Mouse (Mus musculus): ENCODE results near the gene Ern2. TPM values are rescaled to one million over a fixed set of nuclear protein-coding genes. Genes with fewer than 3 reads are reported as not detected.
A peak's percentile ranks its signal among the peaks of the same experiment; 100 is the strongest.

Ern2 gene
- polyA plus RNA-seq, 1 experiment from 2014 or later: 0.97 TPM

DNA sequence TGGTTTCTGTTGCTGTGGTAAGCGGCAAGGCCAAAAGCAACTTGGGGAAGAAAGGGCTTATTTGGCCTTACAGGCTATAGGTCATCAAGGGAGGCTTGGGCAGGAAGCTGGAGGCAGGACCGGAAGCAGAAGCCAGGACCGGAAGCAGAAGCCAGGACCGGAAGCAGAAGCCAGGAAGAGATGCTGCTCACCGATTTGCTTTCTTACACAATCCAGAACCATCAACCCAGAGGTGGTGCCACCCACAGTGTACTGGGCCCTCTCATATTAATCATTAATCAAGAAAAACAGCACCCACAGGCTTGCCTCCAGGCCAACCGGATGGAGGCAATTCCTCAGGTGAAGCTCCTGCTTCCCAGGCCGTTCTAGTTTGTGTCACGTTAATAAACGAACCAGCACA lies 10.8 kb upstream of the Ern2 start:
- no peak overlapping the region for H3K4me2 ChIP-seq
- H3K4me3 ChIP-seq: no peak overlapping the region
- H3K36me3 ChIP-seq: no peaks in the 10 kb centered on the region
- H3K9me3 ChIP-seq: peaks cover 4% of the 10 kb centered on the region; the same call in 1 of the 2 replicates
- H3K4me1 ChIP-seq (replicated peaks): no peaks in the 10 kb centered on the region
- WGBS: 87% methylated on average over 9 of the region's 9 CpGs
- no peak overlapping the region for H3K27ac ChIP-seq
- H3K27me3 ChIP-seq: no peaks in the 10 kb centered on the region
- no peak overlapping the region for H3K9ac ChIP-seq
- no peak for ATAC-seq (ENCODE audit: low FRiP score)

- no peak overlapping the region for H3K9ac ChIP-seq
- H3K4me3 ChIP-seq: no peak overlapping the region
- no peak overlapping the region for H3K4me2 ChIP-seq
- peaks cover 4% of the 10 kb centered on the region; the same call in 1 of the 2 replicates for H3K9me3 ChIP-seq
- H3K36me3 ChIP-seq: no peaks in the 10 kb centered on the region
- no peaks in the 10 kb centered on the region for H3K27me3 ChIP-seq
- no peak overlapping the region for H3K27ac ChIP-seq
- ATAC-seq (ENCODE audit: low FRiP score): no peak
- no peaks in the 10 kb centered on the region for H3K4me1 ChIP-seq (replicated peaks)
Measured at GRCm38 (mm10) chr7:122193919-122194318, 7.9 kb upstream of the Ern2 start.

DNA sequence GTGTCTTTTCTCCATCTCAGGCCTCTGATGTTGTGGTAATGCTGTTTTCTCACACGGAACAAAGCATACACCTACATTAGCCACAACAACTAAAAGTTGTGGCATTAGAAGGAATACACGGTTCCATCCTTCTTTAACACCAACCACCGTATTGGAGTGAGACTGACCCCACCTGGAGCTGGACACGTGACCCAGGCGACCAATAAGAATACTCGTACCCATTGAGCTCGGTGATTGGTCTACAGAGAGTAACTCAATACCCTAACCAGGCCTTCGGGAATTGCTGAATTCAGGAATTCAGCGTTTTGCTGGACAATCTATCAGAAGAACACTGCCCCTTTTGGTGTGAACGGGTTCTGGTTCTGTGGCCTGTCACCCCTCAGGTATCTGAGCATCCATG lies 5.1 kb upstream of the Ern2 start:
- peaks cover 4% of the 10 kb centered on the region; the same call in 1 of the 2 replicates for H3K9me3 ChIP-seq
- no peaks in the 10 kb centered on the region for H3K36me3 ChIP-seq
- WGBS: 63% methylated on average over 10 of the region's 10 CpGs
- H3K9ac ChIP-seq: no peak overlapping the region
- no peak overlapping the region for H3K27ac ChIP-seq
- no peak for ATAC-seq (ENCODE audit: low FRiP score)
- no peak overlapping the region for H3K4me3 ChIP-seq
- no peak overlapping the region for H3K4me2 ChIP-seq
- no peaks in the 10 kb centered on the region for H3K4me1 ChIP-seq (replicated peaks)
- no peaks in the 10 kb centered on the region for H3K27me3 ChIP-seq

DNA sequence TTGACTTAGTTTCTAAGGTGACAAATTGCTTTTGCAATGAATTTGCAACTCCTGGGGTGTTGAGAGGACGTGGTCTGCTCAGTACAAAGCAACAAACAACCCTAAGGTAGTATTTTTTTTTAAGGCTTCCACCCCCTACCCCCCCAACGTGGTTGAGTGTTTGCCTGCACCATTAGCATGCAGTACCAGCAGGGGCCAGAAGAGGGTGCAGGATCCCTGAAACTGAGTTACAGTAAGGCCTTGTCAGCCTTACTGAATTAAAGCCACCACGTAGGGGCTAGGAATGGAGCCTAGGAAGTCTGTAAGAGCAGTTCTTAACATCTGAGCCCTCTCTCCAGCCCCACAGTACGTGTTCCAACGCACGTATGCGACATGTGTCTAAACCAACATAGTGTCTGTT lies 3.5 kb upstream of the Ern2 start:
- H3K9ac ChIP-seq: no peak overlapping the region
- no peak overlapping the region for H3K4me3 ChIP-seq
- no peak overlapping the region for H3K4me2 ChIP-seq
- H3K9me3 ChIP-seq: peaks cover 4% of the 10 kb centered on the region; the same call in 1 of the 2 replicates
- H3K4me1 ChIP-seq (replicated peaks): 0 out of 2 replicates have a peak, but pooled peaks cover 4% of the 10 kb centered on the region
- WGBS: 33% methylated on average over 7 of the region's 7 CpGs
- no peak for ATAC-seq (ENCODE audit: low FRiP score)
- no peak overlapping the region for H3K27ac ChIP-seq
- no peaks in the 10 kb centered on the region for H3K36me3 ChIP-seq
- 0 out of 2 replicates have a peak, but pooled peaks cover 4% of the 10 kb centered on the region for H3K27me3 ChIP-seq

GRCm38 (mm10) chr7:122184569-122184968 lies 1.4 kb downstream of the Ern2 start:
- 79% methylated on average over 5 of the region's 5 CpGs for WGBS
- H3K4me3 ChIP-seq: no peak overlapping the region
- no peaks in the 10 kb centered on the region for H3K36me3 ChIP-seq
- H3K27me3 ChIP-seq: 0 out of 2 replicates have a peak, but pooled peaks cover 4% of the 10 kb centered on the region
- H3K9ac ChIP-seq: no peak overlapping the region
- no peak for ATAC-seq (ENCODE audit: low FRiP score)
- 0 out of 2 replicates have a peak, but pooled peaks cover 4% of the 10 kb centered on the region for H3K4me1 ChIP-seq (replicated peaks)
- no peak overlapping the region for H3K27ac ChIP-seq
- H3K9me3 ChIP-seq: no peaks in the 10 kb centered on the region
- H3K4me2 ChIP-seq: no peak overlapping the region

GRCm38 (mm10) chr7:122180720-122181119 lies 5.3 kb downstream of the Ern2 start:
- no peak overlapping the region for H3K4me3 ChIP-seq
- H3K9me3 ChIP-seq: no peaks in the 10 kb centered on the region
- no peaks in the 10 kb centered on the region for H3K36me3 ChIP-seq
- no peak overlapping the region for H3K9ac ChIP-seq
- H3K4me2 ChIP-seq: no peak overlapping the region
- 93% methylated on average over 7 of the region's 7 CpGs for WGBS
- 0 out of 2 replicates have a peak, but pooled peaks cover 4% of the 10 kb centered on the region for H3K27me3 ChIP-seq
- ATAC-seq (ENCODE audit: low FRiP score): no peak
- H3K4me1 ChIP-seq (replicated peaks): 0 out of 2 replicates have a peak, but pooled peaks cover under 1% of the 10 kb centered on the region
- no peak overlapping the region for H3K27ac ChIP-seq

DNA sequence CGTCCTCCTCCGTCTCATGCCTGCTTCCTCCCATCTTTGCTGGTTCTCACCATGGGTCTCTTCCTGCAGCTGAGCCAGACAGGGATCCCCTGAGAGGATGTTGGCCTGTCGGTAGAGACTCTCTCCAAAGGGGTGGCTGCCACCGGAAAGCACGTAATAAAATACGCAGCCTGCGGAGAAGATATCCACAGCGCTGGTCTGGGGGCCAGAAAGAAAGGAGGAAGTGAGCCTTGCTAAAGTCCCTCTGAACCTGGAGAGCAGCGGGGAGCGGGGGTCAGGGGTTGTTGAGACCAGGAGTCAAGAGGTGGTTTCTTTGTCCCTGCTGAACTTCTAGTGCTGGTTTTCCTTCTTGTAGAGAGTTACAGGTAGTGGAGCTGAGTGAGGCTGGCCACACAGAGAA lies 14.4 kb downstream of the Ern2 start:
- Histone ChIP-seq H3K9me3 (no peaks in the 10 kb centered on the region), H3K4me2 (no peak overlapping the region), H3K9ac (no peak overlapping the region), H3K36me3 (peaks cover 26% of the 10 kb centered on the region), H3K27me3 (no peaks in the 10 kb centered on the region), H3K4me3 (no peak overlapping the region), H3K27ac (no peak overlapping the region), H3K4me1 (replicated peaks) (no peaks in the 10 kb centered on the region)
- no peak for ATAC-seq (ENCODE audit: low FRiP score)
- WGBS: 67% methylated on average over 10 of the region's 10 CpGs

DNA sequence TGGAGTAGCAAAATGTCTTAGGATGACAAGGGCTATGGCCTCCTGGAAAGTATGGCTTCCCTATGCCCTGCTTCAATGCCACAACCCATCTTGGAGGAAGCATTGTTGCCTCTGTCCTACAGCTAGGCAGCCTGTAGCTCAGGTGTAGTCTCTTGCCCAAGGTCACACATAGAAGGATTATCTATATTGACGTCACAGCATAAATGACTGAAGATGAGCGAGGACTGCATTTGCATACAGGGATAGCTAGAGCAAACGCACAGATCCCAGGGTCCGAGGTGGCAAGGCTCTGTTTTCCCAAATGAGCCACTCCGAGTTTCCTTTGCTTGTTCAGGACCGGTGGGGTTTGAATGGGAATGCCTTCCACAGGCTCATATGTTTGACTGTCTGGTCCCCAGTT lies 15.3 kb downstream of the Ern2 start:
- Histone ChIP-seq H3K36me3 (peaks cover 31% of the 10 kb centered on the region), H3K4me1 (replicated peaks) (no peaks in the 10 kb centered on the region), H3K9ac (no peak overlapping the region), H3K9me3 (no peaks in the 10 kb centered on the region), H3K4me3 (no peak overlapping the region), H3K4me2 (no peak overlapping the region), H3K27ac (no peak overlapping the region), H3K27me3 (no peaks in the 10 kb centered on the region)
- 77% methylated on average over 6 of the region's 6 CpGs for WGBS
- no peak for ATAC-seq (ENCODE audit: low FRiP score)

DNA sequence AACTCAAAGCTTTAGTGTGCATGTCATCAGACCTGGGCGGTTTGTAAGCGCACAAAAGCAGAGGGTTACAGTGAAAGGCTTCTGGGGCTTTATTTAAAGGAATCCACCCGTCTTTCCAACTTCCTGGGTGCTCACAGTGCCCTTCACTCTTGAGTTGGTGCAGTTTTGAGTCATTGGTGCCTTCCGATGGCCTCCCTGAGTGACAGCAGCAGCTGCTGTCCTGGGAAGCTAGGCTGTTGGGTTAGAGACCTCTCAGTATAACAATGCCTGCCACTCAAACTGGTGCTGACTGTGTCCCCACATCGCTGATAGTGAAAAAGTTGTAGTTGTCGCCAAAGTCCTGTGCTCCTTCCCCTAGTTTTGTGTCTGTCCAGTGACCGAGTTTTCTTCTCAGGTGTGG lies 18.8 kb downstream of the Ern2 start:
- 88% methylated on average over 7 of the region's 7 CpGs for WGBS
- ATAC-seq (ENCODE audit: low FRiP score): no peak
- Histone ChIP-seq H3K9me3 (no peaks in the 10 kb centered on the region), H3K9ac (no peak overlapping the region; the same call in 1 of the 2 replicates), H3K4me1 (replicated peaks) (no peaks in the 10 kb centered on the region; the same call in 1 of the 2 replicates), H3K27ac (no peak overlapping the region), H3K27me3 (no peaks in the 10 kb centered on the region), H3K4me2 (no peak overlapping the region), H3K36me3 (peaks cover 46% of the 10 kb centered on the region), H3K4me3 (no peak overlapping the region)

DNA sequence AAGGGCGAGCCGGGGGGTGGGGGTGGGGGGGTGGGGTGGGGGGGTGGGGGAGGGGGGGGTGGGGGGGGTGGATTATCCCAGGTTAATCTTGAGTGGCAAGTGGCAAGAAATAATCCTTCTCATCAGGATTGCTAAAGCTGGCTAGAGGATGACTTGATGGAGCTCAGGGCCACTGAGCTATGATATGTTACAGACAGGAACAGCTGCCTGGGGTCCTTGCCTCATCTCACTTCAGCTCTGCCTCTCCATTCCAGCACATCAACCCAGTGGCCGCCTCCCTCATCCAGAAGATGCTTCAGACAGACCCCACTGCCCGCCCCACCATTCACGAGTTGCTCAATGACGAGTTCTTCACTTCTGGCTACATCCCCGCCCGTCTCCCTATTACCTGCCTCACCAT lies 22.2 kb downstream of the Ern2 start:
- no peak overlapping the region for H3K4me3 ChIP-seq
- H3K4me1 ChIP-seq (replicated peaks): peaks cover 24% of the 10 kb centered on the region
- no peak overlapping the region for H3K4me2 ChIP-seq
- no peak for ATAC-seq (ENCODE audit: low FRiP score)
- H3K9me3 ChIP-seq: no peaks in the 10 kb centered on the region
- H3K27me3 ChIP-seq: no peaks in the 10 kb centered on the region
- H3K9ac ChIP-seq: no peak overlapping the region
- WGBS: 95% methylated on average over 8 of the region's 8 CpGs
- H3K36me3 ChIP-seq: peaks cover 32% of the 10 kb centered on the region
- no peak overlapping the region for H3K27ac ChIP-seq

DNA sequence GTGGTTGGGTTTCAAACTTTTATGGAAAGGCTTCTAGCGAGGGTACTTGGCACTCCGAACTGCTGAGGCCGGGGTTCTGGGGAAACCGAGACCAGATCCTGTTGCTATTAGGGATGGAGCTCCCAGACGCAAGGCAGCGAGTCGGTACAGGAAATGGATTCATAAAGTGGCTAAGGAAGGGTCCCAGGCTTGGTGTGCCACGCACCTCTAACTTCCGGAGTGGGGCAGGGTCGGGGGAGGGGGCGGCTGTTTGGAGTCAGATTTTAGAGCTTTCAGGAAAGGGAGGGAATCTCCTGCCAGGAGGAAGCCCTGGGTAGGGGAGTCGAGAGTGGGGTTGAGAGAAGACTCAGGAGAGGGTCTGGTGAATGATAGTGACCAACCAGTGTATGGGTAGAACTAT lies 26.0 kb downstream of the Ern2 start:
- Histone ChIP-seq H3K27ac (no peak overlapping the region), H3K36me3 (peaks cover 14% of the 10 kb centered on the region), H3K9ac (peak overlapping the region; percentile 82), H3K4me1 (replicated peaks) (peaks cover 40% of the 10 kb centered on the region), H3K4me3 (peak overlapping the region; percentile 71), H3K27me3 (no peaks in the 10 kb centered on the region), H3K4me2 (peak overlapping the region; percentile 98), H3K9me3 (no peaks in the 10 kb centered on the region)
- ATAC-seq (ENCODE audit: low FRiP score): no peak
- WGBS: 1% methylated on average over 12 of the region's 12 CpGs

- under 1% methylated on average over 63 of the region's 63 CpGs for WGBS
- Histone ChIP-seq H3K9me3 (no peaks in the 10 kb centered on the region), H3K9ac (peak within 1 kb of the TSS; percentile 82), H3K27ac (peak within 1 kb of the TSS; percentile 79; the same call in 1 of the 2 replicates), H3K27me3 (no peaks in the 10 kb centered on the region), H3K36me3 (peaks cover 9% of the 10 kb centered on the region), H3K4me1 (replicated peaks) (peaks cover 40% of the 10 kb centered on the region), H3K4me3 (peak within 1 kb of the TSS; percentile 71), H3K4me2 (peak within 1 kb of the TSS; percentile 98)
- ATAC-seq (ENCODE audit: low FRiP score): peak; percentile 92
Measured at GRCm38 (mm10) chr7:122158915-122159902, 26.8 kb downstream of the Ern2 start, which contains the start of gene Plk1. Gene Plk1, plus strand, starts transcription at chr7:122159439.

All from hindbrain, embryonic 13.5 days (tissue).